Mouse (Mus musculus) liver, postnatal 0 days (tissue): ENCODE data around the gene Dctd.

ENCODE experiments used
- CTCF ChIP-seq: sonication (generic); IDR thresholded peaks from 2 replicates; pipeline ENCODE4 v1.5.1; 2016; ENCODE audit warnings: antibody characterized with exemption, low read depth
- EP300 ChIP-seq: IDR thresholded peaks from 2 replicates; pipeline ENCODE4 v1.6.1; 2016; ENCODE audit warnings: antibody characterized with exemption, low read depth, mild to moderate bottlenecking

DNA sequence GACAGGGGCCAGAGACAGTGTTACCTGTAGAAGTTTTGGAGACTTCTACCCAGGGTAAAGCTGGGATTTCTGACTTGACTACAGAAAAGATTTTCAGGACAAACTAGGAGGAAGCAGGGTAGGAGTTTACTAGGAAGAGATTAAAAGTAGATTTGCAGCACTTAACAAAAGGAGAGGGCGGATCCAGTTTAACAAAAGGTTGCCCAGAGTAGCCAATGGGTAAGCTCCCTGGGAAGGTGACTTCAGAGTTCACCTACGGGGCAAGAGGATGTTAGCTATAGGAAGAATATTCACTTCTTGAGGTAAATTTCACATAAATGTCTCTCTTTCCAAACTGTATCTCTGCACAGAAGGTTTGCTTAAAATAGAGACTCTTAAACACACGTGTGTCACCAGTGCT, 103.7 kb downstream of the Dctd start:
- TF ChIP-seq CTCF (no peak), EP300 (no peak)
